Mouse (Mus musculus): Measurements from ENCODE around the gene 4930402H24Rik. TPM values are rescaled to one million over a fixed set of nuclear protein-coding genes. Genes with fewer than 3 reads are reported as not detected.

4930402H24Rik gene
- total and polyA plus RNA-seq, 3 experiments = 6.1 to 6.2 TPM; not detected in 1

DNA sequence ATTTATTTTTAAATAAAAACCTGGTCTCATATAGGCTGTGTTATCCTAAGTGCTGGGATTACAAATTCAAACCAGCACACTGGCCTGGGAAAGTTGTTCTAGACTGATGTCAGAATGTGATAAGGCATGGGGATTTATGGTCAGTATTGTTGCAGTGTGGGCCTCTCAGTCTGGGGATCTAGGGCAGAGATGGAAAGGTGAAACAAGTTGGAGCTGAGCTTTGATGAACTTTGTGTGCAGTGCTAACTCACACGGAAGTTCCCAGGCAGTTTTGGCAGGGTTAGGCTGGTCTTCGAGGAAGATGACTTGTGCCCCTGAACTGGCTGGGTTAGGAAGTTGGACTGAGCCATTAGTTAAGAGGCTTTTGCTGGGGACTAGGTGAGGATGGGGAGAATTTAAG is 18.7 kb upstream of the 4930402H24Rik start:
- H3K36me3 ChIP-seq (ENCODE audit: control insufficient read depth in 1 of 2, insufficient read depth in 2 of 2, low read length in 2 of 2) = peaks cover 0 to 9% of the 10 kb centered on the region in 2 experiments; a peak in 2 of 4 replicates
- H3K27ac ChIP-seq (ENCODE audit: control insufficient read depth, low read depth, low read length) = no peak overlapping the region
- H3K9me3 ChIP-seq (replicated peaks; ENCODE audit: insufficient read depth, low read length) = no peaks in the 10 kb centered on the region
- peaks cover 6 to 10% of the 10 kb centered on the region in 2 experiments for H3K4me1 ChIP-seq (ENCODE audit: control insufficient read depth in 1 of 2, insufficient read depth in 2 of 2, low read length in 2 of 2)
- no peaks in the 10 kb centered on the region for H3K27me3 ChIP-seq (ENCODE audit: control insufficient read depth in 1 of 2, insufficient read depth in 2 of 2, low read length in 2 of 2)
- no peak for DNase-seq (ENCODE audit: low read depth, low spot score)
- H3K4me3 ChIP-seq (ENCODE audit: control insufficient read depth in 1 of 2, insufficient read depth in 1 of 2, low read depth in 2 of 2, low read length in 2 of 2) = no peak overlapping the region
- H3K9ac ChIP-seq (ENCODE audit: control insufficient read depth, low read depth, low read length, poor library complexity, severe bottlenecking) = no peak overlapping the region
- no peak for TF ChIP-seq SMC3 (IDR thresholded peaks at IDR 0.05; ENCODE audit: low read depth, low read length)
- TF ChIP-seq MAZ (IDR thresholded peaks at IDR 0.05; ENCODE audit: low read depth, low read length) = no peak
- TF ChIP-seq JUND (IDR thresholded peaks at IDR 0.05; ENCODE audit: low read depth, low read length) = no peak
- no peak for TF ChIP-seq NELFE (IDR thresholded peaks at IDR 0.05; ENCODE audit: low read depth, low read length)
- TF ChIP-seq UBTF (IDR thresholded peaks at IDR 0.05; ENCODE audit: borderline replicate concordance, insufficient read depth, low read depth, low read length) = no peak
- TF ChIP-seq POLR2AphosphoS2 (IDR thresholded peaks at IDR 0.05; ENCODE audit: low read length) = no peak
- TF ChIP-seq ZKSCAN1 (IDR thresholded peaks at IDR 0.05; ENCODE audit: low read depth, low read length) = no peak
- TF ChIP-seq CTCF (IDR thresholded peaks at IDR 0.05 in 2 of 3, conservative IDR thresholded peaks at IDR 0.05 in 1 of 3; ENCODE audit: control insufficient read depth in 1 of 3, insufficient read depth in 1 of 3, low read depth in 2 of 3, low read length in 3 of 3, poor library complexity in 1 of 3, severe bottlenecking in 1 of 3) = no peak
- no peak for TF ChIP-seq TCF12 (IDR thresholded peaks at IDR 0.05; ENCODE audit: low read depth, low read length)
- TF ChIP-seq POLR2A (IDR thresholded peaks at IDR 0.05; ENCODE audit: control insufficient read depth in 1 of 2, insufficient read depth in 1 of 2, low read depth in 1 of 2, low read length in 2 of 2, poor library complexity in 1 of 2) = no peak
- no peak for TF ChIP-seq BHLHE40 (IDR thresholded peaks at IDR 0.05; ENCODE audit: borderline replicate concordance, low read depth, low read length)
- TF ChIP-seq RCOR1 (IDR thresholded peaks at IDR 0.05; ENCODE audit: low read depth, low read length) = no peak
- H3K79me2 ChIP-seq (ENCODE audit: control insufficient read depth, insufficient read depth, low read length, poor library complexity) = peaks cover 8% of the 10 kb centered on the region; the same call in 1 of the 2 replicates

- H3K4me1 ChIP-seq (ENCODE audit: control insufficient read depth in 1 of 2, insufficient read depth in 2 of 2, low read length in 2 of 2) = no peaks in the 10 kb centered on the region
- no peak for DNase-seq (ENCODE audit: low read depth, low spot score)
- H3K79me2 ChIP-seq (ENCODE audit: control insufficient read depth, insufficient read depth, low read length, poor library complexity) = peaks cover 5% of the 10 kb centered on the region; the same call in 1 of the 2 replicates
- TF ChIP-seq MYC (IDR thresholded peaks at IDR 0.05; ENCODE audit: low read depth, low read length) = no peak
- TF ChIP-seq MYB (IDR thresholded peaks at IDR 0.05; ENCODE audit: low read depth, low read length) = no peak
- no peaks in the 10 kb centered on the region for H3K36me3 ChIP-seq (ENCODE audit: control insufficient read depth in 1 of 2, insufficient read depth in 2 of 2, low read length in 2 of 2)
- H3K27me3 ChIP-seq (ENCODE audit: control insufficient read depth in 1 of 2, insufficient read depth in 2 of 2, low read length in 2 of 2) = no peaks in the 10 kb centered on the region
- no peak overlapping the region for H3K9ac ChIP-seq (ENCODE audit: control insufficient read depth, low read depth, low read length, poor library complexity, severe bottlenecking)
- H3K27ac ChIP-seq (ENCODE audit: control insufficient read depth, low read depth, low read length) = no peak overlapping the region
- no peaks in the 10 kb centered on the region for H3K9me3 ChIP-seq (replicated peaks; ENCODE audit: insufficient read depth, low read length)
- H3K4me3 ChIP-seq (ENCODE audit: control insufficient read depth in 1 of 2, insufficient read depth in 1 of 2, low read depth in 2 of 2, low read length in 2 of 2) = no peak overlapping the region
These were observed 12.9 kb upstream of the 4930402H24Rik start for GRCm38 (mm10) chr2:130919062-130919593.

- no peak overlapping the region for H3K4me3 ChIP-seq (ENCODE audit: control insufficient read depth in 1 of 2, insufficient read depth in 1 of 2, low read depth in 2 of 2, low read length in 2 of 2)
- H3K27me3 ChIP-seq (ENCODE audit: control insufficient read depth in 1 of 2, insufficient read depth in 2 of 2, low read length in 2 of 2) = no peaks in the 10 kb centered on the region
- H3K9me3 ChIP-seq (replicated peaks; ENCODE audit: insufficient read depth, low read length) = no peaks in the 10 kb centered on the region
- TF ChIP-seq ZKSCAN1 (IDR thresholded peaks at IDR 0.05; ENCODE audit: low read depth, low read length) (no peak), BHLHE40 (IDR thresholded peaks at IDR 0.05; ENCODE audit: borderline replicate concordance, low read depth, low read length) (no peak), GATA1 (IDR thresholded peaks at IDR 0.05; ENCODE audit: low read depth, low read length) (no peak), RAD21 (IDR thresholded peaks at IDR 0.05; ENCODE audit: low read depth, low read length) (no peak), SIN3A (IDR thresholded peaks at IDR 0.05; ENCODE audit: low read length) (no peak), POLR2A (IDR thresholded peaks at IDR 0.05; ENCODE audit: control insufficient read depth in 1 of 2, insufficient read depth in 1 of 2, low read depth in 1 of 2, low read length in 2 of 2, poor library complexity in 1 of 2) (no peak), RCOR1 (IDR thresholded peaks at IDR 0.05; ENCODE audit: low read depth, low read length) (no peak), HCFC1 (IDR thresholded peaks at IDR 0.05; ENCODE audit: low read depth, low read length) (no peak), NELFE (IDR thresholded peaks at IDR 0.05; ENCODE audit: low read depth, low read length) (no peak), E2F4 (IDR thresholded peaks at IDR 0.05; ENCODE audit: borderline replicate concordance, low read depth, low read length) (no peak), JUND (IDR thresholded peaks at IDR 0.05; ENCODE audit: low read depth, low read length) (no peak)
- H3K79me2 ChIP-seq (ENCODE audit: control insufficient read depth, insufficient read depth, low read length, poor library complexity) = peaks cover 5% of the 10 kb centered on the region; the same call in 1 of the 2 replicates
- no peak overlapping the region for H3K27ac ChIP-seq (ENCODE audit: control insufficient read depth, low read depth, low read length)
- H3K36me3 ChIP-seq (ENCODE audit: control insufficient read depth in 1 of 2, insufficient read depth in 2 of 2, low read length in 2 of 2) = no peaks in the 10 kb centered on the region
- no peak for DNase-seq (ENCODE audit: low read depth, low spot score)
- no peaks in the 10 kb centered on the region for H3K4me1 ChIP-seq (ENCODE audit: control insufficient read depth in 1 of 2, insufficient read depth in 2 of 2, low read length in 2 of 2)
- H3K9ac ChIP-seq (ENCODE audit: control insufficient read depth, low read depth, low read length, poor library complexity, severe bottlenecking) = no peak overlapping the region
These were observed 11.5 kb upstream of the 4930402H24Rik start for GRCm38 (mm10) chr2:130917686-130918085.
